Mouse (Mus musculus): Measurements from ENCODE around the gene Kif26b. TPM values are rescaled to one million over a fixed set of nuclear protein-coding genes. Genes with fewer than 3 reads are reported as not detected.

Gene Kif26b
- polyA plus RNA-seq, 1 experiment from 2014 or later = 2.2 TPM

DNA sequence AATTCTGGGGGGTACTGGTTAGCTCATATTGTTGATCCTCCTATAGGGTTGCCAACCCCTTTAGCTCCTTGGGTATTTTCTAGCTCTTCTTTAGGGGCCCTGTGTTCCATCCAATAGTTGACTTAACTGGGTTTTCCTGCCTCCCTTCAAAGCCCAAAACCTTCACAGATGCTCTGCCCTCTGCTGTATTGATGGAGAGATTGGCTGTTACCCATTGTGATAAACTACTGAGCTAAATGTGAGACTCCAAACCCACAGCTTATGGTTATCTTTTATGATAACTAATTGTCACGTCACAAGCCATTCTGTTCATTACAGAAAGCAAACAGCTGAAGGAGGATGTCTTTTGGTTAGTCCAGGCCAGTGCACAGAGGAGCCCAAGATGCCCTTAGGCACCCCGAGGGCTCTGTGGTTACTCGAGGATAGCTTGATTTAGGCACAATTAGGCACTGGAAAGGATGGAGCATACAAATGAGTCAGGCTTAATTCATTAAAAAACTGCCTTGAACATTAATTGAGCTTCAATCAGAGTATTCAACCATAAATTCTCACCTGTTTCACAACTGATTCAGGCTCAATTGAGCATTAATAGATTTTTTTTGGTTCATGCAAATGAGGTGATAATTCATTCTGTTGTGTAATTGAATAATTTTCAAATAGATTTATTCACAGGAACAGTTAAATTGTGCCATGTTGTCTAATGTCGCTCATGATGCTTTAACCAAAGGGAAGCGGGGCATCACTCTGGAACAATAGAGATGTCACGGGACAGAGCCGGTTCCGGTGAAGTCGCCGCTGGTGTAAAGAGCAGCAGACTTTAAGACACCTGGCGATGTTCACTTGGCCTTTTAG is 364.5 kb downstream of the Kif26b start:
- H3K9ac ChIP-seq = no peak overlapping the region
- H3K36me3 ChIP-seq (ENCODE audit: insufficient read depth) = no peaks in the 10 kb centered on the region
- ATAC-seq (ENCODE audit: insufficient read depth) = no peak
- 93% methylated on average over 11 of the region's 11 CpGs for WGBS
- H3K9me3 ChIP-seq (ENCODE audit: low read depth, low read length) = no peaks in the 10 kb centered on the region
- H3K27me3 ChIP-seq (ENCODE audit: insufficient read depth, low read length) = no peaks in the 10 kb centered on the region
- no peak for DNase-seq
- H3K4me1 ChIP-seq (ENCODE audit: insufficient read depth) = no peaks in the 10 kb centered on the region
- no peak overlapping the region for H3K4me2 ChIP-seq
- no peak for TF ChIP-seq CTCF (IDR thresholded peaks at IDR 0.05; ENCODE audit: low read depth)
- no peak overlapping the region for H3K4me3 ChIP-seq (ENCODE audit: low read depth, low read length)
- H3K27ac ChIP-seq (ENCODE audit: low read depth) = no peak overlapping the region

DNA sequence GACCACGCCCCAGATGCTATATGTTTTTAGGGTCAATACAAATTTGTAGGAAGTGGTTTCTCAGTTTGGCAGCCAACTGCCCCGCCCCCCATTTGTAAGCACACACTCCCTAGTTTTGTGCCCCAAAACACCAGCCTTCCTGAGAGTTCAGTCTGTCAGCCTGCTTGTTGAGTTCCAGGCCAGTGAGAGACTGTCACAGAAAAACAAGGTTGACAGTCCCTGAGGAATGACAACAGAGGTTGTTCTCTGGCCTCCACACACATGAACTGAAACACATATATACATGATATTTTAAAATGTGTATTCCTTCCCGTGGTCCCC is 365.1 kb downstream of the Kif26b start:
- Histone ChIP-seq H3K4me1 (ENCODE audit: insufficient read depth) (no peaks in the 10 kb centered on the region), H3K27ac (ENCODE audit: low read depth) (no peak overlapping the region), H3K27me3 (ENCODE audit: insufficient read depth, low read length) (no peaks in the 10 kb centered on the region), H3K9ac (no peak overlapping the region), H3K4me3 (ENCODE audit: low read depth, low read length) (no peak overlapping the region), H3K36me3 (ENCODE audit: insufficient read depth) (no peaks in the 10 kb centered on the region), H3K9me3 (ENCODE audit: low read depth, low read length) (no peaks in the 10 kb centered on the region), H3K4me2 (no peak overlapping the region)
- no peak for TF ChIP-seq CTCF (IDR thresholded peaks at IDR 0.05; ENCODE audit: low read depth)
- ATAC-seq (ENCODE audit: insufficient read depth) (no peak), DNase-seq (no peak)
- WGBS = 89% methylated on average over 3 of the region's 3 CpGs

DNA sequence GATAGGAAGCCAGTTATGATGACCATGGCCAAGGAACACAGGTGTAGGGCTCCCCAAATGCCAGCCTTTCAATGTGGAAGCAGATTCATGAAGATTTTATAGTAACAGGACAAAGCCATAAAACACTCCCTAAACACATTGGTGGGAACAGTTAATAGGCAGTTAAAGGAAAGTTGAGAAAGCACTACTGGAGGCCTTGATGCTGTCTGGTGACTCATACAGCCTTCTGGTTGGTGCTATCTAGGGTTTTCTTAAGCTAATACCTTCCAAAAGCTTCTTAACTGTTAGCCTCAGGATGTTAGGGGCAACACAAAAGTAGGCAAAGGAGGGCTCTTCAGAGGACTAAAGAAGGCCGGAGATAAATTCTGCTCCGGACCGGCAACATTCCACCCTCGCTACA is 366.7 kb downstream of the Kif26b start:
- Histone ChIP-seq H3K27me3 (ENCODE audit: insufficient read depth, low read length) (no peaks in the 10 kb centered on the region), H3K4me3 (ENCODE audit: low read depth, low read length) (no peak overlapping the region), H3K36me3 (ENCODE audit: insufficient read depth) (no peaks in the 10 kb centered on the region), H3K27ac (ENCODE audit: low read depth) (no peak overlapping the region), H3K9ac (no peak overlapping the region), H3K9me3 (ENCODE audit: low read depth, low read length) (no peaks in the 10 kb centered on the region), H3K4me1 (ENCODE audit: insufficient read depth) (no peaks in the 10 kb centered on the region), H3K4me2 (no peak overlapping the region)
- DNase-seq (no peak), ATAC-seq (ENCODE audit: insufficient read depth) (no peak)
- WGBS = 59% methylated on average over 4 of the region's 4 CpGs
- no peak for TF ChIP-seq CTCF (IDR thresholded peaks at IDR 0.05; ENCODE audit: low read depth)

DNA sequence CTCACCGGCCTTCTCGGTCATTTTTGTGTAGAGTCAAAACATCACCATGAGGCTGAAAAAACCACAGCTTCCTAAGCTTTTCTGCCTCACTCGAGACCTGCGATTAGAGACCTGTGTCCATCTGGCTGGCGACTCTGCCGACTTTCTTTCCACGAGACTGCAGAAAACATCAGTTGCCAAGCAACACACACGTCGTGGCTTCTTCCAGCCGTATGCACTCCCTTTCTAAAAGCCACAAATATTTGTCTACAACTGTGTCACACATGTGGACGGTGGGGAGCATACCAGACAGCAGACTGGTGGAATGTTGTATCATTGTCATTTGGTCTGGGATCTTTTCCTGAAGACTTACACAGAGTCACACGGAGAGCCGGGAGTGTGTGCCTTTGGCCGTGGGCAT is 382.0 kb downstream of the Kif26b start:
- H3K9me3 ChIP-seq (ENCODE audit: low read depth, low read length) = no peaks in the 10 kb centered on the region
- H3K9ac ChIP-seq = no peak overlapping the region
- no peak for TF ChIP-seq CTCF (IDR thresholded peaks at IDR 0.05; ENCODE audit: low read depth)
- ATAC-seq (ENCODE audit: insufficient read depth) (no peak), DNase-seq (no peak)
- H3K4me2 ChIP-seq = no peak overlapping the region
- 53% methylated on average over 14 of the region's 14 CpGs for WGBS
- no peaks in the 10 kb centered on the region for H3K27me3 ChIP-seq (ENCODE audit: insufficient read depth, low read length)
- H3K27ac ChIP-seq (ENCODE audit: low read depth) = no peak overlapping the region
- H3K36me3 ChIP-seq (ENCODE audit: insufficient read depth) = no peaks in the 10 kb centered on the region
- H3K4me1 ChIP-seq (ENCODE audit: insufficient read depth) = no peaks in the 10 kb centered on the region
- no peak overlapping the region for H3K4me3 ChIP-seq (ENCODE audit: low read depth, low read length)

DNA sequence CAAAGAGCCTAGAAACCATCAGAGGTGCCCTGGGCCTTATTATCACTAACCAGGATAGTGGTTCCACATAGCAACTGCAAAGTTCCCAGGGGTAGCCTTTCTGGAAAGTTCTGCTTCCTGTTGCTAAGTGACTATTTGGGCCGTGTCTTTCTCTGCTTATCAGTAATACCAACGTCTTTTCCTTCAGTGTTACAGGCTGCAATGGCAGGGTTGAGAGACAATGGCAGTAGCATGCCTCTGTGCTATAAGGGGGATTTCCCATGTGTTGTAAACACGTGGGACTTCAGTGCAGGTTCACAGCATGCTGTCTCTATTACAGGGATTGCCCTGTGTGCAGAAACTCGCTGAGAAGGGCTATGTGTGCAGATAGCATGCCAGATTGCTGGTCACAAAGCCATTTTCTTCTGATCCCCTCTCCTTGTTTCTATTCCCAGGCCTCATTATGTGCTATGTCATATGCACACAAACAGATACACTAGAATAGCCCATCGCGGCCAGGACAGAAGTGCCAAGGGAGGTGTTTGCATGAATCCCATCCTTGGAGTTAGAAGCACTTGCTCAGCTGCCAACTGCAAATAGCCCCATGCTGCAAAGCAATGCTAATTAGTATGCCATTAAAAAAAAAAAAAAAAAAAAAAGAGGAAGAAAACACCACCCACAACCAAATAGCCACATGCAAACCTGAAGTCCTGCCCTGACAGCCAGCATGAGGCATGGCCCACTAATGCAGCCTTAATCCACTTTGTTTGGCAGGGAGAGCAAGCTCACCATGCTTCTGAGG is 384.2 kb downstream of the Kif26b start:
- Histone ChIP-seq H3K27ac (ENCODE audit: low read depth) (no peak overlapping the region), H3K36me3 (ENCODE audit: insufficient read depth) (no peaks in the 10 kb centered on the region), H3K9me3 (ENCODE audit: low read depth, low read length) (no peaks in the 10 kb centered on the region), H3K27me3 (ENCODE audit: insufficient read depth, low read length) (no peaks in the 10 kb centered on the region), H3K4me1 (ENCODE audit: insufficient read depth) (no peaks in the 10 kb centered on the region), H3K4me2 (no peak overlapping the region), H3K9ac (no peak overlapping the region), H3K4me3 (ENCODE audit: low read depth, low read length) (no peak overlapping the region)
- no peak for TF ChIP-seq CTCF (IDR thresholded peaks at IDR 0.05; ENCODE audit: low read depth)
- WGBS = 59% methylated on average over 6 of the region's 6 CpGs
- no peak for ATAC-seq (ENCODE audit: insufficient read depth)
- no peak for DNase-seq

DNA sequence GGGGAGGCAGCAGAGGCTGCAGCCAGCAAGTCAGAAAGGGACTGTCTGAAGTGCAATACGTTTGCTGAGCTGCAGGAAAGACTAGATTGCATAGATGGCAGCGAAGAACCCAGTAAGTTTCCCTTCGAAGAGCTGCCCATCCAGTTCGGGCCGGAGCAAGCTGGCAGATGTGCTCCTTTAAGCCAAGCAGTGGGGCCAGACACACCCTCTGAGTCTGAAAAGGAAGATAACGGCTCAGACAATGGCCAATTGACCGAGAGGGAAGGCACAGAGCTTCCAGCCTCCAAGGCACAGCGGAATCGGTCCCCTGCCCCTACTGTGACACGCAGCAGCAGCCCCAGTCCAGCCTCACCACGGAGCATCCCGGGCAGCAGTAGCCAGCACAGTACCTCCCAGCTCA is 386.1 kb downstream of the Kif26b start:
- WGBS = 74% methylated on average over 12 of the region's 12 CpGs
- no peaks in the 10 kb centered on the region for H3K27me3 ChIP-seq (ENCODE audit: insufficient read depth, low read length)
- H3K36me3 ChIP-seq (ENCODE audit: insufficient read depth) = no peaks in the 10 kb centered on the region
- no peaks in the 10 kb centered on the region for H3K9me3 ChIP-seq (ENCODE audit: low read depth, low read length)
- DNase-seq (no peak), ATAC-seq (ENCODE audit: insufficient read depth) (no peak)
- no peak overlapping the region for H3K4me3 ChIP-seq (ENCODE audit: low read depth, low read length)
- TF ChIP-seq CTCF (IDR thresholded peaks at IDR 0.05; ENCODE audit: low read depth) = no peak
- H3K4me2 ChIP-seq = no peak overlapping the region
- no peak overlapping the region for H3K27ac ChIP-seq (ENCODE audit: low read depth)
- no peak overlapping the region for H3K9ac ChIP-seq
- no peaks in the 10 kb centered on the region for H3K4me1 ChIP-seq (ENCODE audit: insufficient read depth)

DNA sequence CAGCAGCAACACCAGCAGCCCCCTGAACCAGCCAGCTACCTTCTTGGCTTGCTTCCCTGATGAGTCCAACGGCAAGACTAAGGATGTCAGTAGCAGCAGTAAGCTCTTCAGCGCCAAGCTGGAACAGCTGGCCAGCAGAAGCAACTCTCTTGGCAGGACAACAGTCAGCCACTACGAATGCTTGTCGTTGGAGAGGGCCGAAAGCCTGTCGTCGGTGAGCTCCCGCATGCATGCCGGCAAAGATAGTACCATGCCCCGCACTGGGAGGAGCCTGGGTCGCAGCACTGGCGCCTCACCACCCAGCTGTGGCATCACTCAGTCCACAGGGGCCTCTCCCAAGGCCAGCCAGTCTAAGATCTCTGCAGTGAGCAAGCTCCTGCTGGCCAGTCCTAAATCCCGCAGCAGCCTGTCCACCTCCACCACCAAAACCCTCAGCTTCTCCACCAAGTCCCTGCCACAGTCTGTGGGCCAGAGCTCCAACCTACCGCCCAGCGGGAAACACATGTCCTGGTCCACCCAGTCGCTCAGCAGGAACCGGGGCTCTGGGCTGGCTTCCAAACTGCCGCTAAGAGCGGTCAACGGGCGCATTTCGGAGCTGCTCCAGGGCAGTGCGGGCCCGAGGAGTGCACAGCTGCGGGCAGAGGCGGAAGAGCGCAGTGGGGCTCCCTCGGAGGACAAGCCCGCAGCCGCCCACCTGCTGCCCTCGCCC is 388.4 kb downstream of the Kif26b start:
- peak overlapping the region; percentile 38 for H3K4me2 ChIP-seq
- H3K4me1 ChIP-seq (ENCODE audit: insufficient read depth) = no peaks in the 10 kb centered on the region
- H3K36me3 ChIP-seq (ENCODE audit: insufficient read depth) = no peaks in the 10 kb centered on the region
- ATAC-seq (ENCODE audit: insufficient read depth) (peak; percentile 82), DNase-seq (peak; percentile 83)
- no peaks in the 10 kb centered on the region for H3K9me3 ChIP-seq (ENCODE audit: low read depth, low read length)
- H3K27ac ChIP-seq (ENCODE audit: low read depth) = peak overlapping the region; percentile 12; the same call in 1 of the 2 replicates
- H3K9ac ChIP-seq = no peak overlapping the region
- no peaks in the 10 kb centered on the region for H3K27me3 ChIP-seq (ENCODE audit: insufficient read depth, low read length)
- peak; percentile 26 for TF ChIP-seq CTCF (IDR thresholded peaks at IDR 0.05; ENCODE audit: low read depth)
- 49% methylated on average over 31 of the region's 31 CpGs for WGBS
- H3K4me3 ChIP-seq (ENCODE audit: low read depth, low read length) = no peak overlapping the region
